Mouse (Mus musculus): Measurements from ENCODE around the gene Itga5.

GRCm38 (mm10) chr15:103364761-103365160 is 1.8 kb downstream of the Itga5 start:
- TF ChIP-seq GATA1 (IDR thresholded peaks at IDR 0.05; ENCODE audit: low read length) = no peak
- TF ChIP-seq TAL1 (IDR thresholded peaks at IDR 0.05; ENCODE audit: low read length) = no peak
